Mouse (Mus musculus) myocyte (in vitro differentiated cells): Measurements from ENCODE around the gene Taco1.

Experiments used
- E2F4 ChIP-seq: IDR thresholded peaks from one replicate; pipeline ENCODE4 v1.6.1; 2011; ENCODE audit warnings: mild to moderate bottlenecking, control low read depth, moderate library complexity; ENCODE audit not compliant: insufficient read depth
- MAX ChIP-seq: IDR thresholded peaks from one replicate; pipeline ENCODE4 v1.6.1; 2011; ENCODE audit warnings: low read depth, mild to moderate bottlenecking, control low read depth
- MYOG ChIP-seq, 3 experiments: IDR thresholded peaks; one replicate each; pipeline ENCODE4 v1.6.1; 2011; ENCODE audit warnings: control low read depth in 2 of 3, low read depth in 2 of 3, mild to moderate bottlenecking in 2 of 3; ENCODE audit not compliant: insufficient read length in 2 of 3, control insufficient read depth in 1 of 3, insufficient read depth in 1 of 3
- POLR2A ChIP-seq: IDR thresholded peaks from one replicate; pipeline ENCODE4 v1.6.1; 2011; ENCODE audit warnings: low read depth, mild to moderate bottlenecking, control low read depth, moderate library complexity; ENCODE audit not compliant: insufficient read length
- POLR2AphosphoS2 ChIP-seq: IDR thresholded peaks from one replicate; pipeline ENCODE4 v1.6.1; 2011; ENCODE audit warnings: low read depth, control low read depth; ENCODE audit not compliant: insufficient read length
- USF1 ChIP-seq: IDR thresholded peaks from one replicate; pipeline ENCODE4 v1.6.1; 2011; ENCODE audit warnings: low read depth, mild to moderate bottlenecking, control low read depth, moderate library complexity

GRCm38 (mm10) chr11:106054600-106054999 is 11.3 kb upstream of the Taco1 start:
- TF ChIP-seq E2F4 (no peak), POLR2A (no peak), MAX (no peak), USF1 (no peak), POLR2AphosphoS2 (no peak), MYOG (IDR thresholded peaks at IDR 0.05; ENCODE audit: control insufficient read depth in 1 of 3, insufficient read depth in 1 of 3, insufficient read length in 2 of 3, low read depth in 2 of 3) (no peak)
